Mouse (Mus musculus) embryonic facial prominence, embryonic 10.5 days (tissue): Measurements from ENCODE around the gene Nhlrc2. TPM values are rescaled to one million over a fixed set of nuclear protein-coding genes. Genes with fewer than 3 reads are reported as not detected.

Experiments
- DNase-seq: peaks from one replicate; pipeline ENCODE4 v3.0.0-alpha.2; 2017; ENCODE audit warnings: low spot score
- H3K27ac ChIP-seq: fragments of 300-500 bp; sonication (generic); replicated peaks from 2 replicates; pipeline ENCODE4 v1.5.1; 2016; ENCODE audit warnings: mild to moderate bottlenecking
- H3K27me3 ChIP-seq: fragments of 300-500 bp; sonication (generic); replicated peaks from 2 replicates; pipeline ENCODE4 v1.6.1; 2016; ENCODE audit warnings: low read depth, mild to moderate bottlenecking; ENCODE audit not compliant: poor library complexity, severe bottlenecking
- H3K36me3 ChIP-seq: fragments of 300-500 bp; sonication (generic); replicated peaks from 2 replicates; pipeline ENCODE4 v1.6.1; 2016; ENCODE audit warnings: mild to moderate bottlenecking, moderate library complexity
- H3K4me1 ChIP-seq: fragments of 300-500 bp; sonication (generic); 2 replicates; pipeline ENCODE4 v1.6.1; 2016
- H3K4me3 ChIP-seq: fragments of 300-500 bp; sonication (generic); 2 replicates; pipeline ENCODE4 v1.5.1; 2016; ENCODE audit warnings: mild to moderate bottlenecking, moderate library complexity
- H3K9me3 ChIP-seq: fragments of 300-500 bp; sonication (generic); 2 replicates; pipeline ENCODE4 v1.6.1; 2016; ENCODE audit warnings: mild to moderate bottlenecking
- WGBS: fragments of 180-500 bp; shearing (Covaris S2); methylation state at CpG from one replicate; pipeline ENCODE4 v1.1.7; 2016; 5-methylcytosine and 5-hydroxymethylcytosine counted together
- polyA plus RNA-seq: library from polyadenylated mRNA; unstranded; fragments of >200 nt; fragmentation: Nextera tagmentation; extraction: Ambion mirVana; gene quantifications from 2 replicates; pipeline ENCODE4 v1.2.1, GENCODE M21; 2016

Gene Nhlrc2
- polyA plus RNA-seq, 1 experiment from 2014 or later = 17.2 TPM

GRCm38 (mm10) chr19:56599996-56600395 lies 51.9 kb downstream of the Nhlrc2 start:
- H3K9me3 ChIP-seq = no peaks in the 10 kb centered on the region
- no peaks in the 10 kb centered on the region for H3K27me3 ChIP-seq
- H3K27ac ChIP-seq = no peak overlapping the region
- 0 out of 2 replicates have a peak, but pooled peaks cover 9% of the 10 kb centered on the region for H3K4me1 ChIP-seq
- H3K4me3 ChIP-seq = no peak overlapping the region
- H3K36me3 ChIP-seq = peaks cover 82% of the 10 kb centered on the region
- DNase-seq = no peak
- 86% methylated on average over 3 of the region's 3 CpGs for WGBS

- no peaks in the 10 kb centered on the region for H3K27me3 ChIP-seq
- H3K4me1 ChIP-seq = 0 out of 2 replicates have a peak, but pooled peaks cover 9% of the 10 kb centered on the region
- H3K27ac ChIP-seq = no peak overlapping the region
- 84% methylated on average over 7 of the region's 7 CpGs for WGBS
- H3K4me3 ChIP-seq = no peak overlapping the region
- peaks cover 74% of the 10 kb centered on the region for H3K36me3 ChIP-seq
- no peaks in the 10 kb centered on the region for H3K9me3 ChIP-seq
- no peak for DNase-seq
Measured at GRCm38 (mm10) chr19:56600797-56601196, 52.7 kb downstream of the Nhlrc2 start.

- DNase-seq = no peak
- H3K4me1 ChIP-seq = 0 out of 2 replicates have a peak, but pooled peaks cover 9% of the 10 kb centered on the region
- H3K27me3 ChIP-seq = no peaks in the 10 kb centered on the region
- no peak overlapping the region for H3K4me3 ChIP-seq
- WGBS = 80% methylated on average over 15 of the region's 15 CpGs
- no peaks in the 10 kb centered on the region for H3K9me3 ChIP-seq
- peaks cover 64% of the 10 kb centered on the region for H3K36me3 ChIP-seq
- no peak overlapping the region for H3K27ac ChIP-seq
Measured at GRCm38 (mm10) chr19:56601901-56602347, 53.9 kb downstream of the Nhlrc2 start.

- WGBS = 53% methylated on average over 5 of the region's 5 CpGs
- H3K27ac ChIP-seq = no peak overlapping the region
- no peaks in the 10 kb centered on the region for H3K27me3 ChIP-seq
- H3K9me3 ChIP-seq = no peaks in the 10 kb centered on the region
- H3K36me3 ChIP-seq = peaks cover 5% of the 10 kb centered on the region; the same call in 1 of the 2 replicates
- H3K4me3 ChIP-seq = no peak overlapping the region
- DNase-seq = no peak
- H3K4me1 ChIP-seq = no peaks in the 10 kb centered on the region
Measured at GRCm38 (mm10) chr19:56608946-56609345, 60.9 kb downstream of the Nhlrc2 start.

- 88% methylated on average over 5 of the region's 5 CpGs for WGBS
- DNase-seq = no peak
- H3K4me3 ChIP-seq = no peak overlapping the region
- no peaks in the 10 kb centered on the region for H3K4me1 ChIP-seq
- H3K36me3 ChIP-seq = no peaks in the 10 kb centered on the region
- no peak overlapping the region for H3K27ac ChIP-seq
- no peaks in the 10 kb centered on the region for H3K9me3 ChIP-seq
- H3K27me3 ChIP-seq = no peaks in the 10 kb centered on the region
Measured at GRCm38 (mm10) chr19:56614131-56614530, 66.1 kb downstream of the Nhlrc2 start.

- H3K27ac ChIP-seq = no peak overlapping the region
- no peak for DNase-seq
- WGBS = 68% methylated on average over 9 of the region's 9 CpGs
Measured at GRCm38 (mm10) chr19:56618845-56619244, 70.8 kb downstream of the Nhlrc2 start.

GRCm38 (mm10) chr19:56619546-56619945 lies 71.5 kb downstream of the Nhlrc2 start:
- H3K4me3 ChIP-seq = no peak overlapping the region
- 0 out of 2 replicates have a peak, but pooled peaks cover 3% of the 10 kb centered on the region for H3K4me1 ChIP-seq
- H3K27ac ChIP-seq = no peak overlapping the region
- no peak for DNase-seq
- no peaks in the 10 kb centered on the region for H3K27me3 ChIP-seq
- no peaks in the 10 kb centered on the region for H3K36me3 ChIP-seq
- 81% methylated on average over 4 of the region's 4 CpGs for WGBS
- no peaks in the 10 kb centered on the region for H3K9me3 ChIP-seq

More at GRCm38 (mm10) chr19:56618845-56619244, 70.8 kb downstream of the Nhlrc2 start:
- Histone ChIP-seq H3K4me1 (0 out of 2 replicates have a peak, but pooled peaks cover 3% of the 10 kb centered on the region), H3K4me3 (no peak overlapping the region), H3K27me3 (no peaks in the 10 kb centered on the region), H3K36me3 (no peaks in the 10 kb centered on the region), H3K9me3 (no peaks in the 10 kb centered on the region)

- 0 out of 2 replicates have a peak, but pooled peaks cover 3% of the 10 kb centered on the region for H3K4me1 ChIP-seq
- H3K4me3 ChIP-seq = no peak overlapping the region
- no peak for DNase-seq
- no peaks in the 10 kb centered on the region for H3K9me3 ChIP-seq
- H3K36me3 ChIP-seq = no peaks in the 10 kb centered on the region
- 89% methylated on average over 7 of the region's 7 CpGs for WGBS
- H3K27ac ChIP-seq = no peak overlapping the region
- H3K27me3 ChIP-seq = no peaks in the 10 kb centered on the region
Measured at GRCm38 (mm10) chr19:56621876-56622275, 73.8 kb downstream of the Nhlrc2 start.

GRCm38 (mm10) chr19:56627881-56628472 lies 79.9 kb downstream of the Nhlrc2 start:
- no peaks in the 10 kb centered on the region for H3K36me3 ChIP-seq
- 85% methylated on average over 10 of the region's 10 CpGs for WGBS
- DNase-seq = no peak
- no peak overlapping the region for H3K4me3 ChIP-seq
- H3K9me3 ChIP-seq = no peaks in the 10 kb centered on the region
- peaks cover 15% of the 10 kb centered on the region for H3K4me1 ChIP-seq
- no peak overlapping the region for H3K27ac ChIP-seq
- no peaks in the 10 kb centered on the region for H3K27me3 ChIP-seq

- Histone ChIP-seq H3K36me3 (no peaks in the 10 kb centered on the region), H3K9me3 (no peaks in the 10 kb centered on the region), H3K27me3 (no peaks in the 10 kb centered on the region), H3K27ac (no peak overlapping the region; the same call in 1 of the 2 replicates), H3K4me1 (peaks cover 15% of the 10 kb centered on the region), H3K4me3 (no peak overlapping the region)
- DNase-seq = no peak
- 74% methylated on average over 6 of the region's 6 CpGs for WGBS
Measured at GRCm38 (mm10) chr19:56629647-56630046, 81.6 kb downstream of the Nhlrc2 start.

GRCm38 (mm10) chr19:56631017-56631416 lies 83.0 kb downstream of the Nhlrc2 start:
- peaks cover 15% of the 10 kb centered on the region for H3K4me1 ChIP-seq
- no peak overlapping the region for H3K27ac ChIP-seq

GRCm38 (mm10) chr19:56631451-56631901 lies 83.4 kb downstream of the Nhlrc2 start:
- Histone ChIP-seq H3K4me1 (peaks cover 15% of the 10 kb centered on the region), H3K9me3 (no peaks in the 10 kb centered on the region), H3K4me3 (no peak overlapping the region), H3K27me3 (no peaks in the 10 kb centered on the region), H3K27ac (0 out of 2 replicates have a peak overlapping the region, but pooled peaks have one; percentile 44), H3K36me3 (no peaks in the 10 kb centered on the region)
- DNase-seq = no peak
- 68% methylated on average over 11 of the region's 11 CpGs for WGBS

More at GRCm38 (mm10) chr19:56631017-56631416, 83.0 kb downstream of the Nhlrc2 start:
- 89% methylated on average over 4 of the region's 4 CpGs for WGBS
- no peak overlapping the region for H3K4me3 ChIP-seq
- H3K36me3 ChIP-seq = no peaks in the 10 kb centered on the region
- no peak for DNase-seq
- H3K27me3 ChIP-seq = no peaks in the 10 kb centered on the region
- no peaks in the 10 kb centered on the region for H3K9me3 ChIP-seq

GRCm38 (mm10) chr19:56637035-56637683 lies 89.1 kb downstream of the Nhlrc2 start:
- no peak for DNase-seq

More at GRCm38 (mm10) chr19:56637035-56637683, 89.1 kb downstream of the Nhlrc2 start:
- H3K4me1 ChIP-seq = no peaks in the 10 kb centered on the region
- no peaks in the 10 kb centered on the region; the same call in 1 of the 2 replicates for H3K9me3 ChIP-seq
- H3K27me3 ChIP-seq = no peaks in the 10 kb centered on the region
- 64% methylated on average over 12 of the region's 12 CpGs for WGBS
- H3K36me3 ChIP-seq = no peaks in the 10 kb centered on the region
- no peak overlapping the region for H3K27ac ChIP-seq
- no peak overlapping the region for H3K4me3 ChIP-seq
